Mouse (Mus musculus): ENCODE data around the gene Pkd1. TPM values are rescaled to one million over a fixed set of nuclear protein-coding genes. Genes with fewer than 3 reads are reported as not detected.

The Pkd1 gene
- polyA plus RNA-seq, 1 experiment: 34.6 TPM

DNA sequence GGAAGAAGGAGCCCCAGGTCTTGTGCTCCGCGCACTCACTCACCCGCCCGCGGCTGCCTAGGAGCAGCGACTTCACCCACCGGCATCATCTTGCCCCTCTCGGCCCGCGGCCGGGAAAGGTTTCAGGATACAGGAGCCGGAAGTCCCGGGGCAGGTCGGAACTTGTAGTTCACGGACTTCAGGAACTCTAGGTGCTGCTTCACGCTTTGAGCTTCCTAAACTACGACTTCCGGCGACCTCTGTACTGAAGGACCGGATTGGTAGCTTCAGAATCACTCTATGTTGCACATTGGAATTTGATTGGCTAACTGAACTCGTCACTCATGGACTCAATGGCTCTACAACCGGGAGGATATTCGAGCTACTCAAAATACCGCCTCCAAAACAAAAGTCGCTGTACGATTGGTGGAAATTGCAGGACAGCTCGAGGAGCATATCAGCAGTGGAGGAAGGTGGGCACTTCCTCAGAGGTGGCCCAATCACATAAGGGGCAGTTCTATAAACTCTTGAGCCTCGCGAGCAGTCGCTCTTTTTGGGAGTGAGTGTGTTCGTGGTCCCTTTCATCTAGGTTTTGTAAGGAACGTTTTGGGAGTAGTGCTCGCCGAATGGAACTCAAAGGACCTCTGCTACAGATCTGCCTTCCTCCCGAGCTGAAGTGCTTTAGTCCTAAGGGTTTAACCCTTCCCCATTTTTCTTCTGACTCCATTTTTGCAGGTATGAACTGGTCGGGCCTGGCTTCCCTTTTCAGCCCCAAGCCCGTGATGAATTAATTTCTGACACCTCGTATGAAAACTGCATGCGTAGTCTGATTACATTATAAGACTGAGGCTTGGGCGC lies 21.7 kb upstream of the Pkd1 start, which contains the start of gene Traf7:
Traf7 (minus strand) TSS at position 216 of the 837 bp plus-strand sequence.
- Histone ChIP-seq H3K36me3 (ENCODE audit: control insufficient read depth, insufficient read depth, low read length) (no peaks in the 10 kb centered on the region), H3K4me3 (ENCODE audit: insufficient read depth, low read depth, low read length) (peak within 1 kb of the TSS; percentile 78), H3K4me1 (ENCODE audit: control insufficient read depth, insufficient read depth, low read length) (peaks cover 12% of the 10 kb centered on the region), H3K27ac (ENCODE audit: insufficient read depth, low read depth, low read length) (peak within 1 kb of the TSS; percentile 58; the same call in 1 of the 2 replicates), H3K27me3 (replicated peaks; ENCODE audit: control insufficient read depth, insufficient read depth, low read length) (no peaks in the 10 kb centered on the region)
- peak; percentile 100 for DNase-seq
- TF ChIP-seq CTCF (conservative IDR thresholded peaks at IDR 0.05; ENCODE audit: insufficient read depth, insufficient read length, low read depth, low read length): no peak
- TF ChIP-seq POLR2A (IDR thresholded peaks at IDR 0.05; ENCODE audit: low read depth, low read length): peak; percentile 62
- under 1% methylated on average over 40 of the region's 40 CpGs for WGBS

DNA sequence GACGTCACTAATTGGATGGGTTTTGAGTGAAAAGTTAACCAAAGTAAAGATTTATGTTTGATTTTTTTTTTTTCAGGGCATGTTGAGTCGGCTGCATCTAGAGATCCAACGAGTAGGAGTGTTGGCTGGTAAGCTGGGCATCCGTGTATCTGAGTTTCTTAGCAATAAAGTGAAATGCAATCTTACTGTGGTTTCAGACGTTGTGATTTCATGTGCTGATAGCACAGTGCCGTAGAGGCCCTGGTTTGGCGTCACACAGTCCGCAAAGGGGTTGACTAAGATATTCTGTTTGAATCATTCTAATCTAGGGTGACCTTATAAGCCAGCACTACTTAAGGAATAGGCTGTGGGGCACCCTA lies 21.1 kb upstream of the Pkd1 start:
- Histone ChIP-seq H3K4me1 (ENCODE audit: control insufficient read depth, insufficient read depth, low read length) (peaks cover 12% of the 10 kb centered on the region), H3K4me3 (ENCODE audit: insufficient read depth, low read depth, low read length) (peak overlapping the region; percentile 61), H3K36me3 (ENCODE audit: control insufficient read depth, insufficient read depth, low read length) (no peaks in the 10 kb centered on the region), H3K27ac (ENCODE audit: insufficient read depth, low read depth, low read length) (0 out of 2 replicates have a peak overlapping the region, but pooled peaks have one; percentile 58), H3K27me3 (replicated peaks; ENCODE audit: control insufficient read depth, insufficient read depth, low read length) (no peaks in the 10 kb centered on the region)
- no peak for DNase-seq
- TF ChIP-seq POLR2A (IDR thresholded peaks at IDR 0.05; ENCODE audit: low read depth, low read length) (no peak), CTCF (conservative IDR thresholded peaks at IDR 0.05; ENCODE audit: insufficient read depth, insufficient read length, low read depth, low read length) (no peak)
- 2% methylated on average over 8 of the region's 8 CpGs for WGBS

- peak; percentile 66 for DNase-seq
- 5% methylated on average over 4 of the region's 4 CpGs for WGBS
Measured at GRCm38 (mm10) chr17:24529007-24529451, 20.6 kb upstream of the Pkd1 start.

DNA sequence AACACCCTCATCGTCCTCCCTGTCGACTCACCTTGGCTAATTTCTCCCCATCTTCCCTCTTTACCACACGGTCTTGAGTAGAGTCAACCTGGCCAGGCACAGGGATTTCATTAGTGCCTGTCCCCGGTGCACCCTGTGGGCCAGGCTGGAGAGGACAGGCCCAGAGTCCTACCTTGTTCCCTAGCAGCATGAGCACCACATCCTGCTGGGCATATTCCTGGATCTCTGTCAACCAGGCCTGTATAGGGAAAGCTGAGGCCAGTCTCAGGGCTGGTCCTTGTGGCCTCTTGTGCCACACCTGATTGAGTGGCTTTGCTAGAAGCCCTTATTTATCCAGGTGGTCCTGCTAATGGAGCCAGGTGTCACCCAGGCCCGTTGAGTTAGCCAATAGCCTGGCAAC lies 19.8 kb upstream of the Pkd1 start:
- Histone ChIP-seq H3K27ac (ENCODE audit: insufficient read depth, low read depth, low read length) (no peak overlapping the region), H3K4me1 (ENCODE audit: control insufficient read depth, insufficient read depth, low read length) (peaks cover 12% of the 10 kb centered on the region), H3K4me3 (ENCODE audit: insufficient read depth, low read depth, low read length) (no peak overlapping the region), H3K27me3 (replicated peaks; ENCODE audit: control insufficient read depth, insufficient read depth, low read length) (no peaks in the 10 kb centered on the region), H3K36me3 (ENCODE audit: control insufficient read depth, insufficient read depth, low read length) (no peaks in the 10 kb centered on the region)
- no peak for DNase-seq
- no peak for TF ChIP-seq POLR2A (IDR thresholded peaks at IDR 0.05; ENCODE audit: low read depth, low read length)
- no peak for TF ChIP-seq CTCF (conservative IDR thresholded peaks at IDR 0.05; ENCODE audit: insufficient read depth, insufficient read length, low read depth, low read length)
- WGBS: 41% methylated on average over 5 of the region's 5 CpGs

More at GRCm38 (mm10) chr17:24529007-24529451, 20.6 kb upstream of the Pkd1 start:
- Histone ChIP-seq H3K27me3 (replicated peaks; ENCODE audit: control insufficient read depth, insufficient read depth, low read length) (no peaks in the 10 kb centered on the region), H3K4me1 (ENCODE audit: control insufficient read depth, insufficient read depth, low read length) (peaks cover 12% of the 10 kb centered on the region), H3K27ac (ENCODE audit: insufficient read depth, low read depth, low read length) (no peak overlapping the region), H3K4me3 (ENCODE audit: insufficient read depth, low read depth, low read length) (peak overlapping the region; percentile 23; the same call in 1 of the 2 replicates), H3K36me3 (ENCODE audit: control insufficient read depth, insufficient read depth, low read length) (no peaks in the 10 kb centered on the region)
- TF ChIP-seq CTCF (conservative IDR thresholded peaks at IDR 0.05; ENCODE audit: insufficient read depth, insufficient read length, low read depth, low read length): peak; percentile 85
- TF ChIP-seq POLR2A (IDR thresholded peaks at IDR 0.05; ENCODE audit: low read depth, low read length): no peak

DNA sequence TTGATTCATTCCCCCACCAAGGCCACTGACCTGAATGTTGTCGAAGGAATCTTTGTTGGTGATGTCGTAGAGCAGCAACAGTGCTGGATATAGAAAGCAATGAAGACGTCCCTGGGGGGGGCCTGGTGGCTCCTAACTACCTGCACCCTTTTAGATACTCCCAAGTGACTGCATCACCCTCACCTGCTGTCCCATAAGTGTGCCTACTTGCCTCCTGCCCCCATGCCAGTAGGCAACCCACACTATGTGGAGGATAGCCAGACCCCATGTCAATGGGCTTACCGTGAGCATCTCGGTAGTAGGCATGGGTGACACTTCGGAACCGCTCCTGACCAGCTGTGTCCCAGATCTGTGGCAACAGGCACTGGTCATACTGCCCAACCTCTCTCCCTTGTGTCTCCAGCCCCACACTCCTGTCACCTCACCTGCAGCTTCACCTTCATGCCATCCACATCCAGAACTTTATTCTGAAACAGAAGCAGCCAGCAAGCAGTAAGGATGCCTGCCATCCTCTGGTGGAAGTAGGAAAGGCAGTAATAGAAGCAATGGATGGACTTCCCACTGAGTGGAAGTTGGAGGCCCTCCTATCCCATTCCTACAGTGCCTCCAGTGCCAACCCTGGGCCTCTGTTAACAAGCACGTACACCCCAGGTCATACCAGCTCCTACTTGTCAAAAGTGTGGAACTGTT lies 19.1 kb upstream of the Pkd1 start:
- Histone ChIP-seq H3K36me3 (ENCODE audit: control insufficient read depth, insufficient read depth, low read length) (no peaks in the 10 kb centered on the region), H3K4me1 (ENCODE audit: control insufficient read depth, insufficient read depth, low read length) (peaks cover 12% of the 10 kb centered on the region), H3K27ac (ENCODE audit: insufficient read depth, low read depth, low read length) (no peak overlapping the region), H3K27me3 (replicated peaks; ENCODE audit: control insufficient read depth, insufficient read depth, low read length) (no peaks in the 10 kb centered on the region), H3K4me3 (ENCODE audit: insufficient read depth, low read depth, low read length) (no peak overlapping the region)
- DNase-seq: no peak
- TF ChIP-seq CTCF (conservative IDR thresholded peaks at IDR 0.05; ENCODE audit: insufficient read depth, insufficient read length, low read depth, low read length): 0 out of 2 replicates have a peak, but pooled peaks have one; percentile 15
- TF ChIP-seq POLR2A (IDR thresholded peaks at IDR 0.05; ENCODE audit: low read depth, low read length): no peak
- WGBS: 71% methylated on average over 8 of the region's 8 CpGs

- H3K36me3 ChIP-seq (ENCODE audit: control insufficient read depth, insufficient read depth, low read length): no peaks in the 10 kb centered on the region
- no peak for DNase-seq
- H3K4me3 ChIP-seq (ENCODE audit: insufficient read depth, low read depth, low read length): no peak overlapping the region
- TF ChIP-seq CTCF (conservative IDR thresholded peaks at IDR 0.05; ENCODE audit: insufficient read depth, insufficient read length, low read depth, low read length): no peak
- TF ChIP-seq POLR2A (IDR thresholded peaks at IDR 0.05; ENCODE audit: low read depth, low read length): no peak
- no peaks in the 10 kb centered on the region for H3K27me3 ChIP-seq (replicated peaks; ENCODE audit: control insufficient read depth, insufficient read depth, low read length)
- WGBS: 75% methylated on average over 3 of the region's 3 CpGs
- no peak overlapping the region for H3K27ac ChIP-seq (ENCODE audit: insufficient read depth, low read depth, low read length)
- H3K4me1 ChIP-seq (ENCODE audit: control insufficient read depth, insufficient read depth, low read length): peaks cover 12% of the 10 kb centered on the region
Measured at GRCm38 (mm10) chr17:24531064-24531463, 18.6 kb upstream of the Pkd1 start.

DNA sequence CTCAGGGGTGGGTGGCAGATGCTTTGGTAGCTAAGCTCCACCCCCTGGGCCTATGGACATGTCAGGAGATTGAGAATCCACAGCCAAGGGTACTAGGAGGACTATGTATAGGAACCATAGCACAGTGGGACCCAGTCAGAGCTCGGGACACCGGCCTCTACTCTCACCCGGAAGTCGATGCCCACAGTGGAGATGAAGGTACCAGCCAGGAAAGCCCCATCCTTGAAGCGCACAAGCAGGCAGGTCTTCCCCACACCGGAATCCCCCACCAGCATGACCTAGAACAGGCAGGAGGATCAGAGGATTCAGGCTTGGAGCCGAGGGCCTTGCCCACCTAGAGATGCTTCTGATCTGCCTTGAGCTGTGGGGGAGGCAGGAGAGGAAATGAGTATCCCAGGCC lies 17.6 kb upstream of the Pkd1 start:
- H3K4me1 ChIP-seq (ENCODE audit: control insufficient read depth, insufficient read depth, low read length): peaks cover 7% of the 10 kb centered on the region
- H3K27me3 ChIP-seq (replicated peaks; ENCODE audit: control insufficient read depth, insufficient read depth, low read length): no peaks in the 10 kb centered on the region
- no peaks in the 10 kb centered on the region for H3K36me3 ChIP-seq (ENCODE audit: control insufficient read depth, insufficient read depth, low read length)
- H3K4me3 ChIP-seq (ENCODE audit: insufficient read depth, low read depth, low read length): no peak overlapping the region
- DNase-seq: no peak
- TF ChIP-seq CTCF (conservative IDR thresholded peaks at IDR 0.05; ENCODE audit: insufficient read depth, insufficient read length, low read depth, low read length) (no peak), POLR2A (IDR thresholded peaks at IDR 0.05; ENCODE audit: low read depth, low read length) (no peak)
- 87% methylated on average over 7 of the region's 7 CpGs for WGBS
- no peak overlapping the region for H3K27ac ChIP-seq (ENCODE audit: insufficient read depth, low read depth, low read length)

All from kidney, adult 2 months (tissue).